Mouse (Mus musculus): Measurements from ENCODE around the gene Gsto1. TPM values are rescaled to one million over a fixed set of nuclear protein-coding genes. Genes with fewer than 3 reads are reported as not detected.

Gsto1 gene
- total and polyA plus RNA-seq, 2 experiments from 2014 or later: 120 to 166 TPM

GRCm38 (mm10) chr19:47887417-47887816 lies 32.6 kb downstream of the Gsto1 start:
- Histone ChIP-seq H3K36me3 (ENCODE audit: insufficient read depth) (no peaks in the 10 kb centered on the region), H3K27me3 (ENCODE audit: insufficient read depth, low read length) (no peaks in the 10 kb centered on the region), H3K4me3 (ENCODE audit: low read depth, low read length) (no peak overlapping the region), H3K27ac (ENCODE audit: low read depth, low read length) (no peak overlapping the region), H3K4me2 (ENCODE audit: low read depth) (no peak overlapping the region), H3K9ac (no peak overlapping the region), H3K9me3 (ENCODE audit: low read length) (no peaks in the 10 kb centered on the region), H3K4me1 (ENCODE audit: insufficient read depth) (no peaks in the 10 kb centered on the region)
- WGBS: 62% methylated on average over 10 of the region's 10 CpGs
- TF ChIP-seq CTCF (IDR thresholded peaks at IDR 0.05; ENCODE audit: low read depth): no peak
- DNase-seq (peak; percentile 45), ATAC-seq (peak; percentile 51)

DNA sequence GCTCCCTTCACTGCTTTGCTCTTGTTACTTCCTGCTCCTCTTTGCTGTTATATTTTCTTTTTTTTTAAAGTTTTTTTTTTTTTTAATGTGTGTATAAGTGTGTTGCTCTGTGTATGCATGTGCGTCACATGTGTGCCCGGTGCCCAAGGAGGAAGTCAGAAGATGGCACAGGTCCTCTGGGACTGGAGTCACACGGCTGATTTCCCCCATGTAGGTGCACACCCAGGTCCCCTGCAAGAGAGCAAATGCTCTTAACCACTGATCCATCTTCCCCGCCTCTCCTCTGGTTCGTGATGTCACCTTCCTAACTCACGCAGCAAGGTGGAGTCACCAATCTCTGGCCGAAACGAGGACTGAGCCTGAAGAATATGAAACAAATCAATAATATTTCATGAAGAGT lies 33.3 kb downstream of the Gsto1 start:
- TF ChIP-seq CTCF (IDR thresholded peaks at IDR 0.05; ENCODE audit: low read depth): no peak
- Histone ChIP-seq H3K9ac (no peak overlapping the region), H3K36me3 (ENCODE audit: insufficient read depth) (no peaks in the 10 kb centered on the region), H3K4me1 (ENCODE audit: insufficient read depth) (no peaks in the 10 kb centered on the region), H3K27me3 (ENCODE audit: insufficient read depth, low read length) (no peaks in the 10 kb centered on the region), H3K27ac (ENCODE audit: low read depth, low read length) (no peak overlapping the region), H3K9me3 (ENCODE audit: low read length) (no peaks in the 10 kb centered on the region), H3K4me2 (ENCODE audit: low read depth) (no peak overlapping the region), H3K4me3 (ENCODE audit: low read depth, low read length) (no peak overlapping the region)
- no peak for ATAC-seq
- WGBS: 95% methylated on average over 8 of the region's 8 CpGs
- no peak for DNase-seq

DNA sequence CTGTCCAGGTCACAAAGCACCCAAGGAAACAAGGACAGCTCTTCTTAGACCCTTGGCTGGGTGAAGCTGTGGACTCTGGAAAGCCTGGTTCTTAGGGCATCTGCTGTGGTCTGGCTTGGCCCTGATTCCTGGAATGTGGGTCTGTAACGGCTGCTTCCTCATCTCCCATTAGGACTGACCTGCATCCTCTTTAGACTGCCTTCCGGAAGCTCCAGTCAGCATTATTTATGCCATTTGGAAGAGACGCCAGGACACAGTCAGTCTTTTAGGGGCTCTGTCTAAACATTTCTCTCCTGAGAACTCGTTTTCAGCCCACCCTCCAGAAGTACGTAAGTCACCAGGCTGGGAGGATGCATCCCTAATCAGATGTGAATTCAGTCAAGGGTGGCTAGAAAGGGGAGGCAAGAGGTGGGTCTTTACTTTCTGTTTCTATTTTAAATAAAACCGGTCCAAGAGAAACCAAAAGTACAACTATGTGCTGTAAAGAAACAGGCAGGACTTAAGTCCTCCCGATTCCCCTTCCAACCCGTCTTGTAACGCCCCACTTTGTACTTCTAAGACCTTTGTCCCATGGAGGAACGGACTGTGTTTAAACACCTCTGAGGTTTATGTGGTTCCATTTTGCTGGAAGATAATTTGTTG lies 35.8 kb downstream of the Gsto1 start:
- DNase-seq (no peak), ATAC-seq (no peak)
- no peak for TF ChIP-seq CTCF (IDR thresholded peaks at IDR 0.05; ENCODE audit: low read depth)

GRCm38 (mm10) chr19:47891562-47892312 lies 37.0 kb downstream of the Gsto1 start:
- H3K4me1 ChIP-seq (ENCODE audit: insufficient read depth): no peaks in the 10 kb centered on the region
- no peak overlapping the region for H3K9ac ChIP-seq
- no peak overlapping the region for H3K27ac ChIP-seq (ENCODE audit: low read depth, low read length)
- H3K4me3 ChIP-seq (ENCODE audit: low read depth, low read length): no peak overlapping the region
- ATAC-seq (no peak), DNase-seq (no peak)
- TF ChIP-seq CTCF (IDR thresholded peaks at IDR 0.05; ENCODE audit: low read depth): no peak
- 0 out of 2 replicates have a peak, but pooled peaks cover 7% of the 10 kb centered on the region for H3K36me3 ChIP-seq (ENCODE audit: insufficient read depth)
- H3K27me3 ChIP-seq (ENCODE audit: insufficient read depth, low read length): no peaks in the 10 kb centered on the region
- no peaks in the 10 kb centered on the region for H3K9me3 ChIP-seq (ENCODE audit: low read length)
- no peak overlapping the region for H3K4me2 ChIP-seq (ENCODE audit: low read depth)
- WGBS: 83% methylated on average over 11 of the region's 11 CpGs

More for the DNA sequence above, 35.8 kb downstream of the Gsto1 start:
- Histone ChIP-seq H3K9ac (no peak overlapping the region), H3K4me3 (ENCODE audit: low read depth, low read length) (no peak overlapping the region), H3K4me2 (ENCODE audit: low read depth) (no peak overlapping the region), H3K36me3 (ENCODE audit: insufficient read depth) (no peaks in the 10 kb centered on the region), H3K9me3 (ENCODE audit: low read length) (no peaks in the 10 kb centered on the region), H3K27ac (ENCODE audit: low read depth, low read length) (no peak overlapping the region), H3K27me3 (ENCODE audit: insufficient read depth, low read length) (no peaks in the 10 kb centered on the region), H3K4me1 (ENCODE audit: insufficient read depth) (no peaks in the 10 kb centered on the region)
- WGBS: 71% methylated on average over 10 of the region's 10 CpGs

GRCm38 (mm10) chr19:47893092-47893491 lies 38.3 kb downstream of the Gsto1 start:
- 88% methylated on average over 6 of the region's 6 CpGs for WGBS
- H3K9me3 ChIP-seq (ENCODE audit: low read length): no peaks in the 10 kb centered on the region
- no peak overlapping the region for H3K4me2 ChIP-seq (ENCODE audit: low read depth)
- H3K27ac ChIP-seq (ENCODE audit: low read depth, low read length): no peak overlapping the region
- H3K27me3 ChIP-seq (ENCODE audit: insufficient read depth, low read length): no peaks in the 10 kb centered on the region
- TF ChIP-seq CTCF (IDR thresholded peaks at IDR 0.05; ENCODE audit: low read depth): no peak
- no peak for ATAC-seq
- no peaks in the 10 kb centered on the region for H3K4me1 ChIP-seq (ENCODE audit: insufficient read depth)
- no peak for DNase-seq
- H3K4me3 ChIP-seq (ENCODE audit: low read depth, low read length): no peak overlapping the region
- H3K9ac ChIP-seq: no peak overlapping the region
- 0 out of 2 replicates have a peak, but pooled peaks cover 17% of the 10 kb centered on the region for H3K36me3 ChIP-seq (ENCODE audit: insufficient read depth)

- TF ChIP-seq CTCF (IDR thresholded peaks at IDR 0.05; ENCODE audit: low read depth): no peak
- no peak for DNase-seq
- WGBS: 95% methylated on average over 8 of the region's 8 CpGs
Observed at GRCm38 (mm10) chr19:47898472-47899079, 43.8 kb downstream of the Gsto1 start.

GRCm38 (mm10) chr19:47900012-47900411 lies 45.2 kb downstream of the Gsto1 start:
- H3K27me3 ChIP-seq (ENCODE audit: insufficient read depth, low read length): no peaks in the 10 kb centered on the region
- H3K36me3 ChIP-seq (ENCODE audit: insufficient read depth): 0 out of 2 replicates have a peak, but pooled peaks cover 17% of the 10 kb centered on the region
- H3K4me2 ChIP-seq (ENCODE audit: low read depth): no peak overlapping the region
- TF ChIP-seq CTCF (IDR thresholded peaks at IDR 0.05; ENCODE audit: low read depth): peak; percentile 27; the same call in 1 of the 2 replicates
- ATAC-seq (no peak), DNase-seq (no peak)
- no peak overlapping the region for H3K4me3 ChIP-seq (ENCODE audit: low read depth, low read length)
- H3K27ac ChIP-seq (ENCODE audit: low read depth, low read length): no peak overlapping the region
- H3K4me1 ChIP-seq (ENCODE audit: insufficient read depth): no peaks in the 10 kb centered on the region; the same call in 1 of the 2 replicates
- 73% methylated on average over 6 of the region's 6 CpGs for WGBS
- H3K9me3 ChIP-seq (ENCODE audit: low read length): no peaks in the 10 kb centered on the region
- no peak overlapping the region for H3K9ac ChIP-seq

More at GRCm38 (mm10) chr19:47898472-47899079, 43.8 kb downstream of the Gsto1 start:
- Histone ChIP-seq H3K9ac (no peak overlapping the region), H3K4me1 (ENCODE audit: insufficient read depth) (no peaks in the 10 kb centered on the region; the same call in 1 of the 2 replicates), H3K9me3 (ENCODE audit: low read length) (no peaks in the 10 kb centered on the region), H3K27me3 (ENCODE audit: insufficient read depth, low read length) (no peaks in the 10 kb centered on the region), H3K4me3 (ENCODE audit: low read depth, low read length) (no peak overlapping the region), H3K4me2 (ENCODE audit: low read depth) (no peak overlapping the region), H3K36me3 (ENCODE audit: insufficient read depth) (0 out of 2 replicates have a peak, but pooled peaks cover 17% of the 10 kb centered on the region), H3K27ac (ENCODE audit: low read depth, low read length) (no peak overlapping the region)
- no peak for ATAC-seq
